Mouse (Mus musculus) hindbrain, embryonic 10.5 days (tissue): ENCODE measurements at regions not wholly inside any gene's neighbourhood (a gene's known extent, or its start where the extent isn't known, plus 50 kb on each side); places are given as distances from the start of the nearest gene placed in this dataset.
"Not testable (repeated sequence)": the region's sequence is repeated elsewhere in the genome, so short reads cannot be mapped to it uniquely, and the experiment has no call there.

ENCODE experiments used
- DNase-seq: peaks from one replicate; pipeline ENCODE4 v3.0.0-alpha.2; 2017; ENCODE audit warnings: low spot score
- H3K27ac ChIP-seq: fragments of 300-500 bp; sonication (generic); 2 replicates; pipeline ENCODE4 v1.5.1; 2016; ENCODE audit warnings: mild to moderate bottlenecking, moderate library complexity
- H3K27me3 ChIP-seq: fragments of 300-500 bp; sonication (generic); 2 replicates; pipeline ENCODE4 v1.6.1; 2016; ENCODE audit warnings: mild to moderate bottlenecking; ENCODE audit not compliant: poor library complexity, insufficient read depth, severe bottlenecking
- H3K36me3 ChIP-seq: fragments of 300-500 bp; sonication (generic); 2 replicates; pipeline ENCODE4 v1.6.1; 2016; ENCODE audit warnings: mild to moderate bottlenecking, moderate library complexity
- H3K4me1 ChIP-seq: fragments of 300-500 bp; sonication (generic); replicated peaks from 2 replicates; pipeline ENCODE4 v1.6.1; 2016; ENCODE audit warnings: mild to moderate bottlenecking
- H3K4me3 ChIP-seq: fragments of 300-500 bp; sonication (generic); 2 replicates; pipeline ENCODE4 v1.5.1; 2016; ENCODE audit warnings: mild to moderate bottlenecking, moderate library complexity
- H3K9me3 ChIP-seq: fragments of 300-500 bp; sonication (generic); 2 replicates; pipeline ENCODE4 v1.6.1; 2016; ENCODE audit warnings: mild to moderate bottlenecking, moderate library complexity
- WGBS: fragments of 180-500 bp; shearing (Covaris S2); methylation state at CpG from one replicate; pipeline ENCODE4 v1.1.7; 2016; 5-methylcytosine and 5-hydroxymethylcytosine counted together

- no peak for DNase-seq
- WGBS = 95% methylated on average over 2 of the region's 2 CpGs
- H3K36me3 ChIP-seq = no peaks in the 10 kb centered on the region
Observed at GRCm38 (mm10) chr15:11463341-11463740, 63.9 kb upstream of the Tars start.

DNA sequence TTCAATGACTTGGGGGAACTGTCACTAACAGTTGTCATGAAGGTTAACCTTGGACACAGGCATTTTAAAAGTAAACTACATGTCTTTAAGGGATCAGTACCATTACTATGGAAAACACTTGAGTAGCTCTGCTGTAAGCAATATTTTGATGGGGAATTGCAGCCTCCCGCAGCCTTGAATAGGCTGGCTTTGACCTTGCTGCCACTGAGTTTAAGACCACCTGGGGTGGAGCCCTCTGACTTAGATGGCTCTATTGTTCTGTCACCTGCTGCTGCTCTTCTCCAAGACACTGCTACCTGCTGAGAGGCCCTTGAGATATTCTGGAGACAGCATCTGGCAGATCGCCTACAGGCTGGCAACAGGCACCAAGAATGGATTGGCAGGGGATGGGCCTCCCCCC is 62.1 kb upstream of the Tars start:
- H3K27ac ChIP-seq, DNase-seq, H3K4me3 ChIP-seq, H3K4me1 ChIP-seq, H3K27me3 ChIP-seq, H3K36me3 ChIP-seq, H3K9me3 ChIP-seq: not testable (repeated sequence)
- 29% methylated on average over 2 of the region's 2 CpGs for WGBS

More at GRCm38 (mm10) chr15:11463341-11463740, 63.9 kb upstream of the Tars start:
- Histone ChIP-seq H3K27ac (no peak overlapping the region), H3K27me3 (no peaks in the 10 kb centered on the region), H3K9me3 (no peaks in the 10 kb centered on the region), H3K4me3 (no peak overlapping the region), H3K4me1 (peaks cover 6% of the 10 kb centered on the region; the same call in 1 of the 2 replicates)

- H3K4me3 ChIP-seq = no peak overlapping the region
- WGBS = 94% methylated on average over 2 of the region's 2 CpGs
Observed at GRCm38 (mm10) chr15:11459306-11459705, 59.8 kb upstream of the Tars start.

GRCm38 (mm10) chr15:11457278-11457677 is 57.8 kb upstream of the Tars start:
- Histone ChIP-seq H3K27ac (no peak overlapping the region), H3K27me3 (no peaks in the 10 kb centered on the region), H3K4me1 (0 out of 2 replicates have a peak, but pooled peaks cover 6% of the 10 kb centered on the region), H3K36me3 (no peaks in the 10 kb centered on the region), H3K9me3 (no peaks in the 10 kb centered on the region), H3K4me3 (no peak overlapping the region)
- 93% methylated on average over 8 of the region's 8 CpGs for WGBS
- DNase-seq = no peak

More at GRCm38 (mm10) chr15:11459306-11459705, 59.8 kb upstream of the Tars start:
- no peaks in the 10 kb centered on the region for H3K36me3 ChIP-seq
- 0 out of 2 replicates have a peak, but pooled peaks cover 6% of the 10 kb centered on the region for H3K4me1 ChIP-seq
- DNase-seq = no peak
- H3K27me3 ChIP-seq = no peaks in the 10 kb centered on the region
- no peak overlapping the region for H3K27ac ChIP-seq
- H3K9me3 ChIP-seq = no peaks in the 10 kb centered on the region

- no peak overlapping the region for H3K27ac ChIP-seq
- no peaks in the 10 kb centered on the region for H3K9me3 ChIP-seq
- H3K36me3 ChIP-seq = no peaks in the 10 kb centered on the region
- H3K27me3 ChIP-seq = no peaks in the 10 kb centered on the region
- H3K4me3 ChIP-seq = no peak overlapping the region
- 75% methylated on average over 6 of the region's 6 CpGs for WGBS
- no peaks in the 10 kb centered on the region for H3K4me1 ChIP-seq
- no peak for DNase-seq
Observed at GRCm38 (mm10) chr15:11455982-11456381, 56.5 kb upstream of the Tars start.

DNA sequence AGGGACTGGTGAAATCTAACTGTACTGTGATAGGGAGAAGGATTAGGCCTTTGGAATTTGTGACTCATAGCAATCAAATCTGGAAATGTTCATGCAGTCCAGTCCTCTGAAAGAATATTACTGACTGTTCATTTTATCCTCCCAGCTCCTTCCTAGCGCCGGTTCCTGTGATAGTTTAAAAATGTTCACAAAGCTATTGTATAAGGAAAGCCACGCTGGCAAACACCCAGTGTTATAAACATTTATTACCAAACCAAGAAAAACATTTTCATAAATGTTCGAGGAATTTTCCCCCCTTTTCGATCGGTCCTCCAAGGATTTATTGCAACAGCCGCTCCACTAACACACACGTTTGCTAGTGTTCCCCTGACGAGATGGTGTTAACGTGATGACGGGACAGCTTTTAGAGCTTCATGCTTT is 55.9 kb upstream of the Tars start:
- no peak for DNase-seq
- no peak overlapping the region for H3K4me3 ChIP-seq
- H3K9me3 ChIP-seq = no peaks in the 10 kb centered on the region
- no peaks in the 10 kb centered on the region for H3K27me3 ChIP-seq
- no peaks in the 10 kb centered on the region for H3K36me3 ChIP-seq
- no peak overlapping the region for H3K27ac ChIP-seq
- 92% methylated on average over 11 of the region's 11 CpGs for WGBS
- H3K4me1 ChIP-seq = no peaks in the 10 kb centered on the region

DNA sequence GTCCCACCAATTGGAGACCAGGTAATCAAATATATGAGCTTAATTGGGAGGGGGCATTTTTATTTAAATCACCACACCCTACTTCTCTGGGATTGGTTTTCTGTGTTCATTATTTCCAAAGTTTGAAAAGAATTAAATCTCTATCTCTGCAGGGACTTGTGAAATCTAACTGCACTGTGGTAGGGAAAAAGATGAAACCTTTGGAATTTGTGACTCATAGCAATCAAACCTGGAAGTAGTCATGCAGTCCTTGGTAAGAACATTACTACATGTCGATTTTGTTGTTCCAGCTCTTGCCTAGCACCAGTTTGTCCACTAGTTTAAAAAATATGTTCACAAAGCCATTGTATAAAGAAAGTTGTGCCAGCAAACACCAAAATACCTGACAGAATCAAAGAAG is 54.5 kb upstream of the Tars start:
- H3K4me1 ChIP-seq = no peaks in the 10 kb centered on the region
- DNase-seq = no peak
- H3K27me3 ChIP-seq = no peaks in the 10 kb centered on the region
- no peaks in the 10 kb centered on the region for H3K36me3 ChIP-seq
- H3K9me3 ChIP-seq = no peaks in the 10 kb centered on the region
- no peak overlapping the region for H3K27ac ChIP-seq
- no peak overlapping the region for H3K4me3 ChIP-seq
- WGBS = 89% methylated on average over 1 of the region's 1 CpGs

- no peak overlapping the region for H3K4me3 ChIP-seq
- no peaks in the 10 kb centered on the region for H3K27me3 ChIP-seq
- WGBS = 88% methylated on average over 1 of the region's 1 CpGs
- H3K36me3 ChIP-seq = no peaks in the 10 kb centered on the region
- H3K4me1 ChIP-seq = no peaks in the 10 kb centered on the region
- H3K9me3 ChIP-seq = no peaks in the 10 kb centered on the region
- no peak overlapping the region for H3K27ac ChIP-seq
- no peak for DNase-seq
Observed at GRCm38 (mm10) chr15:11451635-11452034, 52.2 kb upstream of the Tars start.
